Mouse (Mus musculus) kidney, postnatal 10 days (tissue): Measurements from ENCODE around the gene Vps50.
A peak's percentile ranks its signal among the peaks of the same experiment; 100 is the strongest.
"Not testable (repeated sequence)": the region's sequence is repeated elsewhere in the genome, so short reads cannot be mapped to it uniquely, and the experiment has no call there.

Experiments used
- DNase-seq: peaks from one replicate; pipeline ENCODE4 v3.0.0; 2021; ENCODE audit warnings: mixed read lengths

Gene Vps50

DNA sequence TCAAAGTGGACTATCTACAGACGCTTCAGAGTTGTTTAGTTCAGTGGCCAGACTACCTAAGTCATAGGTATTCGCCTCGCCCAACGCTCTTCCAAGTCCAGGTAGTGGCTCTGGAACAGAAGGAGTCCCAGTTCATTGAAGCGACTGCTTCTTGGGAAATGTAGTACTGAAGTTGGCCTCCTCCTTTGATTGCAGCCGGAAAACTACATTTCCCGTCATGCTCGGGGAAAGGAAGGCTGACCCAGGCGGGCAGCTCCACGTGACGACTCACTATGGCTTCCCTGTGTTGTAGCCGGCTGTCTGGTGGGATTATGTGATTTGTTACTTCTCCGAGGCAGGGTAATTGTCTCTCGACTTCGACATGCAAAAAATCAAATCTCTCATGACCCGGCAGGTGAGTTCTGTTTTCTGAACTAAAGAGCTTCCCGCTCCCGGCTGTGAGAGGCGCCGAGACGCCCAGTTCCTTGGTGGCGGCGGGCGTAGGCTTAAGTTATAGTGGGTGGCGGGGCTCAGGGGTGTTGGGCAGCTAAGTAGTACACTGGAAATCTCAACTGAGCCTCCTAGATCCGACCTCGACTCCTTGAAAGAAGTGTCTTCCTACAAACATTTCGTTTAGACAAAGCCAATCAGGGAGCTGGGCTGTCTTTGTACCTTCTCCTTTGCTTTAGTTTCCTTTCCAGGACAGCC is at the start of gene Vps50, which contains the start of gene Hepacam2:
TSS of gene Vps50 (plus strand) at position 221 of the 687 bp plus-strand sequence.
TSS of gene Hepacam2 (minus strand) at position 137 of the 687 bp plus-strand sequence.
- peak; percentile 94 for DNase-seq

GRCm38 (mm10) chr6:3454421-3454820 is 43.8 kb upstream of the Vps50 start:
- no peak for DNase-seq

- peak; percentile 53 for DNase-seq
Observed at GRCm38 (mm10) chr6:3455944-3456536, 42.1 kb upstream of the Vps50 start.

DNA sequence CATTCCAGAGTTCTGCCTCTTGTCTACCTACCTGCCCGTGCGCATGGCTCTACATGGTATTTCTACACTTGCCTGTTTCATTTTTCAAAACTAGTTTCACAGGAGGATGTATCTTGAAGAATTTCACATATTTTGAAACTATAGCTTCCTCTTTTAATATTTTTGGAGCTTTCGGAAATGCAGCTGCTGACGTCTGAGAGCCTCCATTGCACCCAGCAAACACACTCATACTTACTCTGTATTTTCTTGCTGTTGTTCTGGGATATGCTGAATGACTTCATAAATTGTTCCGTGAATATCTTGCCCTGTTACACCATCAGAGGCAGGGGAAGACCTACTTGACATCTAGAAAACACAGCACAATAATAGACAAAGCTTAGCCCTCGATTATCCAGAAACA is 35.2 kb upstream of the Vps50 start:
- no peak for DNase-seq

DNA sequence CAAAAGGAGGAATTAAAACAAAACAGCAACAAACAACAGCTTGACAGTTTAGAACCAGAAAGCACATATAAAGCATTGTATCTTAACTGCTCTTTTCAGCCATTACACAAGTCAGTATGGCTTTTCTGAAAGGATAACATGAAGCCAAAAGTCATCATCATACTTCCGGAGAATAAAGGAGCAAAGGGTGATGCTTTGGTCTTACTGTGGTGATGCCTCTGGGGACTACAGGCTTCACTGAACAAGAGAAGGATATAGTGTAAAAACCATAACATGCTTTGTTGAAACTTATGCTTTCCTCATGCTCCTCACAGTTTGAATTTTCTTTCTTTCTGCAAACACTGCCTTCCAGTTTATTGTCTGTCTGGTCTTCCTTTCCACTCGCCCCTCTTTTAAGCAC is 34.6 kb upstream of the Vps50 start:
- DNase-seq = no peak

DNA sequence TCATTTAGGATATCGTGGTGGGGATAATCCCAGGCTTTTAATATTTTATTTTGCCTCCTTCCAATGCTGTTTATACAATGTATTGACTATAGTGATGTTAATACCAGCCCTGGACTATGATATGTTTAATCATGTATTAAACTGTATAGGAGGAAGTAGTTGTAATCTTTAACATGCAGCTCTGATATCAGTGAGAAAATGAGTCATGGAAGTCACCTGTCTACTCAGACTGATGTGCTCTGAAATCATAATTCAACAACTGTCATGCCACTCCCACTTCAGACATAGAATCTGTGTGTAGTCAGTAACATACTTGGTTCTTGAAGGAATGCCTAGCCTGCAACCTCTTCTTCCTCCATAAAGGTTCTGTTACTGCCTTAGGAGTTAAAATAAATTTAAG is 29.6 kb upstream of the Vps50 start:
- DNase-seq = no peak

GRCm38 (mm10) chr6:3470706-3471105 is 27.5 kb upstream of the Vps50 start:
- no peak for DNase-seq

DNA sequence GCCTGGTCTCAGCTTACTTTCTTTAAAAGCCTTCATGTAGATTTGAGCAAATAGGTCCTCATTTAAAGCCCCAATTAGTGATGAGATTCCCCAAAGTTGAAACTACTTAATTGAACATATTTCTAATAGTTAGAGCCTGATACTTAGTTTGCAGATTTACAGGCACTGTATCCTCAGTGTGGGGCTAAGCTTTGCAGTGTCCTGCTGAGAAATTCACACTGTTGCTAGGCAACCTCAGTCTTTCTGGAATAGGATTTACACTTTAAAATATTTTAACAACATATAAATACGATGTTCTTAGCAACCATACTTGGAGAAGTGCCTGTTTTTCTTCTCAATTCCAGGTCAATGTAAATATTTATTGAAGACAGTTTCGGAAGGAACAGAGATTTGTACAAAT is 21.9 kb upstream of the Vps50 start:
- no peak for DNase-seq

DNA sequence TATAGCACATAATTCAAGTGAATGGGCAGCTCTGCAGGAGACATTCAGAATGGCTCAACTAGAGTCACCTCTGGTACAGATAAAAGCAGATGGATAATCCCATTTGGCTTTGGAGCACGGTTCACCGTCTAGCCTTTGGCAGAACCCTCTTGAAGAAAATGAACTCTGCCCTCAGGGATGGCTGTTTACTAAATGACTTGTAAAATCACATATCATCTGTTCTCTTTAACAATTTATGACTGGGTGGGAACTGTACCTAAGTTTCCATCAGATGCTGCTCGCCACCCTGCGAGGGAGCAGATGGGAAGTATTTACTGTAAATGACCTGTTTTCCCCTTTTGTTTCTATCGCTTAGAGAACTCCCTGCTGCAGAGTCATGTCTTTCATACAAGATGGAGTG is 18.3 kb upstream of the Vps50 start:
- DNase-seq = no peak

- DNase-seq = no peak
Observed at GRCm38 (mm10) chr6:3481705-3482104, 16.5 kb upstream of the Vps50 start.

- no peak for DNase-seq
Observed at GRCm38 (mm10) chr6:3485133-3485532, 13.0 kb upstream of the Vps50 start.

- DNase-seq = no peak
Observed at GRCm38 (mm10) chr6:3487355-3487754, 10.8 kb upstream of the Vps50 start.

- no peak for DNase-seq
Observed at GRCm38 (mm10) chr6:3494285-3494684, 3.9 kb upstream of the Vps50 start.

DNA sequence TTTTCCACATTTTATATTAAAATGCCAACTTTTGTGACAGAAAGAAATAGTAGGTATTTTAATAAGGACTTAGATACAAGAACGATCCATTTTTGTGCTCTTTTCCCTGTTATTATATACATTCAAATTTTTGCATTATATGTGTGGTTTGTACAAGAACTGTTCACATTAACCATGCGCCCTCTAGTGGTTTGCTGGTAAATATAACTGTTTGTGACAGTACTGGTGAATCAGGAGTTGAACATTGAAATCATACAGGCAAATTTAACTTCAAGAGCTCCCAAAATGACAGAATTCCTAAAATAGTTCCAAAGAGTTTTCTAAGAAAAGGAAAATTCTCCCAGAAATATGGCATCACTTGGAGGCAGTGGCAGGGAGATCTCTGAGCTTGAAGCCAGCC is 2.0 kb upstream of the Vps50 start:
- DNase-seq = peak; percentile 34

DNA sequence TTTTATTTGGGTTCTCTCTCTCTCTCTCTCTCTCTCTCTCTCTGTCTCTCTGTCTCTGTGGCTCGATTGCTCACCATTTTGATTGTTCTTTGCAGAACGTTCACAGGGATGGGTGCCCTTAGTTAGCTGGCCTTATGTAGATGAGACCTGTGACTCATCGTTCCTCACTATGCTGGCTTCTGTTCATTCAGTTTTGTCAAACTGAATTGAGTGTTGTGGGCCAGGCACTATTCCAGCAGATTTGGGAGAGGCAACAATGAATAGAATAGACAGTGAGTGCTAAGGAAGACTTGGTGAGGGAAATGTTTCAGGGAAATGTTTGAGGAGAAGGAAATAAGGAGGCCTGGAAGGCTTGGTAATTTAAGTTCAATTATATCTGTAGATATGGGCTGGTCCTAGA is 2.1 kb downstream of the Vps50 start:
- DNase-seq = no peak

- DNase-seq = no peak
Observed at GRCm38 (mm10) chr6:3505289-3505688, 7.1 kb downstream of the Vps50 start.

DNA sequence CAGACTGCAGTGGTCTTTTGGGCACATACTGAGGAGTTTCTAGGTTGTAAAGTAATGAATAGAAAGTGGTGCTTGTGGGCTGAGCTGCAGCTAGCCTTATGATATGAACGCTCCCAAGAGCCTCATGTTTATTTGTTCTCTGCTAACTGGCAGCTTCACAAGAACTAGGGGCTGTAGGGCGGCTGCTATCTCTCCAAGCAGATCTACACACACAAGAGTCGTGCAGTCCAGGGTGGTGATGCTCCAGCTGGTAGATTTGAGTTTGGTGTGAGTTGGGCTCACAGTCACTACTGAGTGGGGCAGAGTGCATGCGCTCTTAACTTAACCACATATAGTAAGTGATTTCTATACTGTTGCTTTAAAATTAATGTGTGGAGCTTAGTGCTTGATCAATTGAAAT is 8.9 kb downstream of the Vps50 start:
- DNase-seq = no peak

DNA sequence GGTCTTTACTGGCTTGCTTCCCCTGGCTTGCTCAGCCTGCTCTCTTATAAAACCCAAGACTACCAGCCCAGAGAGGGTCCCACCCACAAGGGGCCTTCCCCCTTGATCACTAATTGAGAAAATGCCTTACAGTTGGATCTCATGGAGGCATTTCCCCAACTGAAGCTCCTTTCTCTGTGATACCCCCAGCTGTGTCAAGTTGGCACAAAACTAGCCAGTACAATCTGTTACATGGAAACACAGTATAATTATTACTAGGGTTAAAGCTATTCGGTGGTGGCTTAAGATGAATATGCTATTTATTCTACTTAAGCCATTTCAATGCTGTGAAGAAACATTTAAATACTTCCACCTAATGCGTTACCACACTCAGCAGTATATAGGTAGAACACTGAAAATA is 10.0 kb downstream of the Vps50 start:
- not testable (repeated sequence) for DNase-seq

GRCm38 (mm10) chr6:3509782-3510181 is 11.6 kb downstream of the Vps50 start:
- no peak for DNase-seq

DNA sequence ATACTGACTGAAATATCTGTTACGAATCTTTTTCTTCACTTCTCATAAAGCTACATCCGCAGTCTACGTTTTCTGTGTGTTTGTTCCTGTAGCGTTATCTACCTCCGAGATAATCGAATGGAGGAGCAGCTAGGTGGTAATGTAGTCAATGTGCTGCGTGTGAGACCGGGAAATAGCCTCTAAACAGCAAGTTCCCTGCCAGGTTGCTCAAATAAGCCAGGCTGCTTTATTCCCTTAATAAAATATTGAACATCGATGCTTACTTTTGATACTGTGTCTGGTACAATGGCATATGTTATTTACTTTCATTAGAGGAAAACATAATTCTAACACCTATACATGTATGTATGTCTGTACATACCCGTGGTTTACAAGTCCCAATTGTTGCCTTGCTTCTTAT is 12.9 kb downstream of the Vps50 start:
- DNase-seq = no peak

GRCm38 (mm10) chr6:3511612-3512011 is 13.4 kb downstream of the Vps50 start:
- no peak for DNase-seq

- DNase-seq = no peak
Observed at GRCm38 (mm10) chr6:3512611-3513010, 14.4 kb downstream of the Vps50 start.

GRCm38 (mm10) chr6:3528198-3528597 is 30.0 kb downstream of the Vps50 start:
- DNase-seq = no peak

- DNase-seq = no peak
Observed at GRCm38 (mm10) chr6:3531445-3531844, 33.3 kb downstream of the Vps50 start.

DNA sequence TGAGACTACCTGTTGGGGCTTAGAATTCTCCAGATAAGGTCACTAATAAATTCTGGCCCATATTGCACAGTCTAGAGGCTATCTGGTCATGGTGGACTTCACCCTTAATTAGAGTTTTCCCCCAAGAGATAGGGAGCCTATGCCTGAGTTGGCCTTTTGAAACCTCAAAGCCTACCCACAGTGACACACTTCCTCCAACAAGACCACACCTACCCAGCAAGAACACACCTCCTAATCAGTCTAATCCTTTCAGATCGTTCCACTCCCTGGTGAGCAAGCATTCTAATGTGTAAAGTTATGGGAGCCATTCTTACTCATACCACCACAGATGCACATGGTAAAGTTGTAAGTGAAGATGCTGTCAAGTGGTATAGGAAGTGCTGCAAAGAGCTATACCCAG is 37.9 kb downstream of the Vps50 start:
- DNase-seq = no peak
